Mouse (Mus musculus): ENCODE data around the gene Etv2. TPM values are rescaled to one million over a fixed set of nuclear protein-coding genes. Genes with fewer than 3 reads are reported as not detected.

Gene Etv2
- polyA plus RNA-seq (2021; fragmentation: Nextera tagmentation) = not detected in 2 replicates
- long read RNA-seq, experiment 1 = 0 reads
- long read RNA-seq, experiment 2 = 0 reads

GRCm38 (mm10) chr7:30635752-30636151 lies at the start of gene Etv2:
Etv2 (minus strand) TSS chr7:30635852.

DNA sequence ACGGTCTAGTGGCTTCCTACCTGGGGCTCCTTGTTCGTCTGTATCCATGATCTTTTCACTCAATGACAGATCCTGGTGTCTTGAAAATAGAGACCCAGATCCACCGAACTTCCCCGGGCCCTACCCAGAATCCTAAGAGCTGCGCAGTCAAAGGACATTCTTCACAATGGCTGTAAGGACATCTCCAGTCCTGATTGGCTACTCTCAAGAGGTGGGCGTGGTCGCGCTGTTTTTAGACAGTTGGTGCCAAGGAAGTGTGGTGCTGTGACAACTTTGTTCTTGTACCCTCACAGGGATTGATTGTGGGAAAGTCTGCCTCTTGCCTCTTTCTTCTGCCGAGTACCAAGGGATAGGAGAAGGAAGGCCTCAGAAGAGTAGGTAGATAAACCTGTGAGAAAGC lies 35.8 kb upstream of the Etv2 start, which contains the start of gene Pmis2:
Pmis2 (minus strand) TSS at position 126 of the 400 bp plus-strand sequence.

GRCm38 (mm10) chr7:30664529-30665200 lies 29.0 kb upstream of the Etv2 start, which contains the start of gene Haus5:
Haus5 (minus strand) TSS chr7:30664994.

GRCm38 (mm10) chr7:30649591-30650540 lies 14.2 kb upstream of the Etv2 start, which contains the start of gene Rbm42:
Rbm42 (minus strand) TSS chr7:30650317.

GRCm38 (mm10) chr7:30625530-30626384 lies 9.9 kb downstream of the Etv2 start, which contains the start of gene Cox6b1:
Cox6b1 (minus strand) TSS chr7:30626151.

DNA sequence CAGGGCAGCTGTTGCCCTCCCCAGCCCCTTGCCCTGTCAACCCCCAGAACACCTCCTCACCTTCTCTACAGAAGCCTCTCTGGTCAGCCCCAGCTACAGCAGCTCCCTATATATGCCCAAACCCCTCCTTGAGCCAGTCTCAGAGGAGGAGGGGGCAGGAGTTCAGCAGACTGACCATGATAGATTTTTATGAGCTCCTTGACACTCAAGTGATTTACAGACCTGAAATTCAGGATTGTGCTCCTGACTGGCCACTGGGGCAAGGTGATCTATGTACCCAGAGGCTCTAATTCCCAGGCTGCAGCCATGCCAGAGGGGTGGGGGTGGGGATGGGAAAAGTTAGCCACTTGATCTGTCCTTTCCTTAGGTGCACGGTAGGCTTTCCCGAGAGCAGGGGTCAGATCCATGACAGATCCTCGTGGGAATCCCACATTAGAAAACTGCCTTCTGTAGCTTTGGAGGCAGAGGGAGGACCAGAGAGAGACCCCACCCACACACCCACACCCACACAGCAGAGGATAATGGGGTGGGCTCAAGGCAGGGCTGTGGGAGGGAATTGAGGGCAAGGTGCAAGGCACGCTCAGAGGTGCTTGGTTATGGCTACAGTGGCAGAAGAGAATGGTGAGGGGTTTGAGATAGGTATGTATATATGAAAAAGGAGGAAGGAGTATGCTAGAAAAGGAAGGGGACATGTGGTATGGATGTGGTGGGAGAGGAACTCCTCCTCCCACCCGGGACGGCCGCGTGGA lies 22.8 kb downstream of the Etv2 start, which contains the start of gene Upk1a:
Upk1a (minus strand) TSS at position 194 of the 749 bp plus-strand sequence.

GRCm38 (mm10) chr7:30598786-30599185 lies 36.9 kb downstream of the Etv2 start, which contains the start of gene Zbtb32:
Zbtb32 (minus strand) TSS chr7:30598909.

GRCm38 (mm10) chr7:30588676-30589434 lies 46.8 kb downstream of the Etv2 start, which contains the start of gene Kmt2b:
Kmt2b (minus strand) TSS chr7:30588726.

Other genes starting within 250 kb of the Etv2 start
- gene Tyrobp, start 222.1 kb downstream of the Etv2 start, polyA plus RNA-seq (2021; fragmentation: Nextera tagmentation) = 109 and 120 TPM in 2 replicates
- 3.4 TPM in 2 replicates for gene Hcst, start 216.0 kb downstream of the Etv2 start, polyA plus RNA-seq (2021; fragmentation: Nextera tagmentation)
- gene Nfkbid, start 214.1 kb downstream of the Etv2 start, polyA plus RNA-seq (2021; fragmentation: Nextera tagmentation) = 0.63 and 0.77 TPM in 2 replicates
- 261 and 1,018 TPM in 2 replicates for gene Aplp1, start 190.3 kb downstream of the Etv2 start, polyA plus RNA-seq (2021; fragmentation: Nextera tagmentation)
- 2.8 and 3.5 TPM in 2 replicates for gene Kirrel2, start 178.2 kb downstream of the Etv2 start, polyA plus RNA-seq (2021; fragmentation: Nextera tagmentation)
- 0.39 and 0.83 TPM in 2 replicates for gene Nphs1, start 177.5 kb downstream of the Etv2 start, polyA plus RNA-seq (2021; fragmentation: Nextera tagmentation)
- gene Prodh2, start 142.2 kb downstream of the Etv2 start, polyA plus RNA-seq (2021; fragmentation: Nextera tagmentation) = not detected in 2 replicates
- 42.0 and 69.4 TPM in 2 replicates for gene Arhgap33, start 100.8 kb downstream of the Etv2 start, polyA plus RNA-seq (2021; fragmentation: Nextera tagmentation)
- 4.9 and 7.6 TPM in 2 replicates for gene Hspb6, start 83.7 kb downstream of the Etv2 start, polyA plus RNA-seq (2021; fragmentation: Nextera tagmentation)
- 0.69 and 2.1 TPM in 2 replicates for gene Proser3, start 83.6 kb downstream of the Etv2 start, polyA plus RNA-seq (2021; fragmentation: Nextera tagmentation)
- 54.8 and 66.6 TPM in 2 replicates for gene Lin37, start 76.0 kb downstream of the Etv2 start, polyA plus RNA-seq (2021; fragmentation: Nextera tagmentation)
- gene U2af1l4, start 72.6 kb downstream of the Etv2 start, polyA plus RNA-seq (2021; fragmentation: Nextera tagmentation) = 108 and 133 TPM in 2 replicates
- gene Gm49396, start 72.5 kb downstream of the Etv2 start, polyA plus RNA-seq (2021; fragmentation: Nextera tagmentation) = 0.67 and 0.75 TPM in 2 replicates
- 187 and 210 TPM in 2 replicates for gene Psenen, start 72.2 kb downstream of the Etv2 start, polyA plus RNA-seq (2021; fragmentation: Nextera tagmentation)
- gene Igflr1, start 70.4 kb downstream of the Etv2 start, polyA plus RNA-seq (2021; fragmentation: Nextera tagmentation) = 0.55 and 1.2 TPM in 2 replicates
- 2.0 and 3.6 TPM in 2 replicates for gene Kmt2b, start 47.1 kb downstream of the Etv2 start, polyA plus RNA-seq (2021; fragmentation: Nextera tagmentation)
- 0.36 TPM in 1 of 2 replicates, not detected in the other for gene Zbtb32, start 36.9 kb downstream of the Etv2 start, polyA plus RNA-seq (2021; fragmentation: Nextera tagmentation)
- 0.13 and 0.23 TPM in 2 replicates for gene Upk1a, start 23.0 kb downstream of the Etv2 start, polyA plus RNA-seq (2021; fragmentation: Nextera tagmentation)
- 2,467 and 2,532 TPM in 2 replicates for gene Cox6b1, start 9.7 kb downstream of the Etv2 start, polyA plus RNA-seq (2021; fragmentation: Nextera tagmentation)
- 112 and 122 TPM in 2 replicates for gene Rbm42, start 14.5 kb upstream of the Etv2 start, polyA plus RNA-seq (2021; fragmentation: Nextera tagmentation)
- 3.6 and 4.0 TPM in 2 replicates for gene Haus5, start 29.1 kb upstream of the Etv2 start, polyA plus RNA-seq (2021; fragmentation: Nextera tagmentation)
- gene Pmis2, start 35.8 kb upstream of the Etv2 start, polyA plus RNA-seq (2021; fragmentation: Nextera tagmentation) = not detected in 2 replicates
- not detected in 2 replicates for gene 2200002J24Rik, start 63.1 kb upstream of the Etv2 start, polyA plus RNA-seq (2021; fragmentation: Nextera tagmentation)
- gene Atp4a, start 76.4 kb upstream of the Etv2 start, polyA plus RNA-seq (2021; fragmentation: Nextera tagmentation) = 0.55 and 0.83 TPM in 2 replicates
- 172 and 228 TPM in 2 replicates for gene Tmem147, start 93.7 kb upstream of the Etv2 start, polyA plus RNA-seq (2021; fragmentation: Nextera tagmentation)
- not detected in 2 replicates for gene Gapdhs, start 107.8 kb upstream of the Etv2 start, polyA plus RNA-seq (2021; fragmentation: Nextera tagmentation)
- 7.3 and 9.5 TPM in 2 replicates for gene Sbsn, start 115.6 kb upstream of the Etv2 start, polyA plus RNA-seq (2021; fragmentation: Nextera tagmentation)
- gene Dmkn, start 127.9 kb upstream of the Etv2 start, polyA plus RNA-seq (2021; fragmentation: Nextera tagmentation) = 11.7 and 12.6 TPM in 2 replicates
- gene Krtdap, start 152.0 kb upstream of the Etv2 start, polyA plus RNA-seq (2021; fragmentation: Nextera tagmentation) = not detected in 2 replicates
- gene Ffar2, start 187.9 kb upstream of the Etv2 start, polyA plus RNA-seq (2021; fragmentation: Nextera tagmentation) = not detected in 2 replicates
- gene Ffar3, start 220.3 kb upstream of the Etv2 start, polyA plus RNA-seq (2021; fragmentation: Nextera tagmentation) = 0.06 and 0.16 TPM in 2 replicates
- gene Ffar1, start 225.7 kb upstream of the Etv2 start, polyA plus RNA-seq (2021; fragmentation: Nextera tagmentation) = not detected in 2 replicates
- 0.15 and 0.19 TPM in 2 replicates for gene Cd22, start 244.5 kb upstream of the Etv2 start, polyA plus RNA-seq (2021; fragmentation: Nextera tagmentation)

Data from left cerebral cortex, adult 6 months (tissue).